Mouse (Mus musculus) heart, embryonic 11.5 days (tissue): ENCODE data around the gene Nav2. TPM values are rescaled to one million over a fixed set of nuclear protein-coding genes. Genes with fewer than 3 reads are reported as not detected.

ENCODE experiments used
- ATAC-seq: fragments of 200-750 bp; cut with Nextera tagmentation; replicated peaks from 2 replicates; pipeline ENCODE4 v1.8.0; 2017; ENCODE audit warnings: moderate library complexity; ENCODE audit not compliant: insufficient number of reproducible peaks, low FRiP score, low TSS enrichment
- H3K27ac ChIP-seq: fragments of 300-500 bp; sonication (generic); 2 replicates; pipeline ENCODE4 v1.5.1; 2014; ENCODE audit warnings: mild to moderate bottlenecking, low read depth, low read length
- H3K27me3 ChIP-seq: fragments of 300-500 bp; sonication (generic); 2 replicates; pipeline ENCODE4 v1.6.1; 2014; ENCODE audit warnings: mild to moderate bottlenecking, low read length, mixed read lengths; ENCODE audit not compliant: control insufficient read depth, insufficient read depth
- H3K36me3 ChIP-seq: fragments of 300-500 bp; sonication (generic); 2 replicates; pipeline ENCODE4 v1.6.1; 2014; ENCODE audit warnings: mild to moderate bottlenecking, low read length, moderate library complexity, mixed read lengths; ENCODE audit not compliant: control insufficient read depth, insufficient read depth
- H3K4me1 ChIP-seq: fragments of 300-500 bp; sonication (generic); 2 replicates; pipeline ENCODE4 v1.6.1; 2014; ENCODE audit warnings: low read length; ENCODE audit not compliant: control insufficient read depth, insufficient read depth
- H3K4me2 ChIP-seq: fragments of 300-500 bp; sonication (generic); 2 replicates; pipeline ENCODE4 v1.6.1; 2014; ENCODE audit warnings: mild to moderate bottlenecking, moderate library complexity
- H3K4me3 ChIP-seq: fragments of 300-500 bp; sonication (generic); 2 replicates; pipeline ENCODE4 v1.5.1; 2014; ENCODE audit warnings: low read depth, low read length
- H3K9ac ChIP-seq: fragments of 300-500 bp; sonication (generic); 2 replicates; pipeline ENCODE4 v1.6.1; 2014; ENCODE audit warnings: mild to moderate bottlenecking, low read depth, low read length, moderate library complexity
- H3K9me3 ChIP-seq: fragments of 300-500 bp; sonication (generic); replicated peaks from 2 replicates; pipeline ENCODE4 v1.6.1; 2016; ENCODE audit warnings: low read length; ENCODE audit not compliant: control insufficient read depth
- WGBS: fragments of 180-500 bp; shearing (Covaris S2); extraction: QIAGEN DNeasy Blood & Tissue Kit; methylation state at CpG from one replicate; pipeline ENCODE4 v1.1.7; 2014; ENCODE audit not compliant: insufficient replicate concordance; 5-methylcytosine and 5-hydroxymethylcytosine counted together
- polyA plus RNA-seq: library from polyadenylated mRNA; unstranded; fragments of >200 nt; fragmentation: Nextera tagmentation; extraction: Ambion mirVana; gene quantifications from 2 replicates; pipeline ENCODE4 v1.2.1, GENCODE M21; 2014

Nav2 gene
- polyA plus RNA-seq, 1 experiment from 2014 or later = 32.2 TPM

DNA sequence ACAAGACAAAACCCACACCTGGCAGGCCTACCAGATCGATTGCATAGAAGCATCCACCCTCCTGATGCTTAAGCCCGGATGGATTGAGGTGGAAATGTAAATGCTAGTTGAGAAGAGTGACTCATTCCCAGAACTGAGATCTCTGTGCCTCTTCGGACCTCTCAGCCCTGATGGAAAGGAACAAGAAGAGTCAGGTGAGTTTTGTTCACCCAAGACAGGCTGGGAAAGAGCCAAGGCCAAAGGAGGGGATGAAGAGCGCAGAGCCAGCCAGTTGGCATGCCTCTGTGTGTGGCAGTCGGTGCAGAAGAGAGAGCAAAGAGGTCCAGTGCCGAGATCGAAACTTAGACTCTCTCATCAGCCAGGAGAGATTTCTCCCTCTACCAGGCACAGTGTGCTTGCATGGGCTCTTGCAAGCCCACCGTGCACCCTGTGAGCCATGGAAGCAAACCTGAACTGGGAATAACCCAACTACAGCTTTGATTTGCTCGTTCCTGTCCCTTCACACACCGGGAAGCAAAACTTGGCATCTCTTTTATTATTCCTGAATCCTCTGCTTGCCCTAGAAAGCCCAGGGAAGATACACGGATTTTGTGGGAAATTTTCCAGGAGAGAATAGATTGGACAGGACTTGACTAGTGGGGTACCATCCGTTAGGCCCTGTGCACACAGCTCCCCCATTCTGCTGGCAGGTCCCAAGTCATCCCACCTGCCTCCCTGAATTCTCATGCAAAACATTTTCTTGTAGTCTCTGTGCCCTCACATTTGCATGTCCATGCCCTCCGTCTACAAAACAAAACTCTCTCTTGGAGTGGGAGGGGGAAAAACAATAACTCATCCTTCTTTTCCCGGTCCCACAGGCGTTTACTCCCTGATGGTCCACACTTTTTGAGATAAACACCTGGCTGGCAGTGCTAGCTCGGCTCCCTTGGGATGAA is 439.1 kb downstream of the Nav2 start:
- Histone ChIP-seq H3K9me3 (no peaks in the 10 kb centered on the region), H3K27me3 (no peaks in the 10 kb centered on the region; the same call in 1 of the 2 replicates), H3K4me2 (no peak overlapping the region), H3K4me1 (peaks cover 11% of the 10 kb centered on the region), H3K27ac (no peak overlapping the region), H3K36me3 (no peaks in the 10 kb centered on the region), H3K4me3 (no peak overlapping the region), H3K9ac (no peak overlapping the region)
- ATAC-seq = no peak
- 49% methylated on average over 16 of the region's 16 CpGs for WGBS

DNA sequence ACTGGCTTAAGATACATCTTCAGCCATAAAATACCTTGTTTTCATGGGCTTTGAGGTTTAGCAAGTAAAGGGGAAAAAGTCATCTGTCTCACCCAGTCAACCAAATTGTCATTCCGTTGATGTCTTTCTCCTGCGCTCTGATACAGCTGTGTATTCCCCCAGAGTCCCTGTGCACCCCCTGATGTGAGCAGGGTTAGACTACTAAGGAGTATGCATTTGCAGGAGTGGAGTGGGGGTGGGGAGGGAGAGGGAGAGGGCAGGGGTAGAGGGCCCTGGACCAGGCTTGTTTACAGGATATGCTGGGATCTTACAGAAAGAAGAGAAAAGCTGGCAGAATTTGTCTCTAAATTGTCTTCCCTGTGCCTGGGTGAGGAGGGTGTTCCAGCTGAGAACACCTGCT is 440.1 kb downstream of the Nav2 start:
- H3K4me3 ChIP-seq = no peak overlapping the region
- no peak; the same call in 1 of the 2 replicates for ATAC-seq
- 30% methylated on average over 2 of the region's 2 CpGs for WGBS

DNA sequence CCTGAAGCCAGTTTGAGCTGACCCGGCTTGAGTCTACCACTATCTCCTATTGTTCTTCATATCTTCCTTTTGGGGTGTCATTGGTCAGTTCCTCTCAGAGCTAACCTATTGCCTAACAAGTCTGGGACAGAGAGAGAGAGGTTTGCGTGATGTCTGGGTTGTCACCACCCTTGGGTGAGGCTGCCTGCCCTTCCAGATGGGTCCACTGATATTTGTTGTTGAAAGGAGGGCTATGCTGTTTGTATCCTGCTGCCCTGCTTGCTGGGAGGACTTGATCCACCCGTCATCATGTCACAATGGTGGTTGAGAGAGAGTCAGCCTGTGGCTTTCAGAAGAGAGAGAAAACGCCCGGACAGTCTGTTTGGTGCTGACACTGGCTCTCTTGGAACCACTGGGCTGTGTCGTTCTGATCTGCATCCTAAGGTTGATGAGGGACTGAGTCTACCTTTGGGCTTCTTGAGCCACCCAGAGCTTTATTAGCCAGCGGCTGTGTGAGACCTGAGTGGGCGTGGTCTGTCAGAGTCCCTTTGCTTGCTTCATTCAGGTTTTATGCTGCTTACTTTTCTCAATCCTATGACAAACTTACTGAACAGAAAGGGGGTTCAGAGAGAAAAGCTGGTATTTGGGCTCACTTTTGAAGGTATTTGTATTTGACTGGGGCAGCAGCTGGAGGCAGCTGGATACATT is 441.9 kb downstream of the Nav2 start:
- Histone ChIP-seq H3K27me3 (no peaks in the 10 kb centered on the region; the same call in 1 of the 2 replicates), H3K4me2 (no peak overlapping the region), H3K27ac (no peak overlapping the region), H3K36me3 (no peaks in the 10 kb centered on the region), H3K4me1 (no peaks in the 10 kb centered on the region), H3K9ac (no peak overlapping the region), H3K9me3 (no peaks in the 10 kb centered on the region), H3K4me3 (no peak overlapping the region)
- WGBS = 65% methylated on average over 8 of the region's 8 CpGs
- no peak for ATAC-seq

More for the DNA sequence above, 440.1 kb downstream of the Nav2 start:
- H3K9me3 ChIP-seq = no peaks in the 10 kb centered on the region
- no peak overlapping the region for H3K27ac ChIP-seq
- no peaks in the 10 kb centered on the region; the same call in 1 of the 2 replicates for H3K27me3 ChIP-seq
- H3K4me2 ChIP-seq = no peak overlapping the region
- no peaks in the 10 kb centered on the region for H3K36me3 ChIP-seq
- H3K9ac ChIP-seq = no peak overlapping the region
- peaks cover 2% of the 10 kb centered on the region for H3K4me1 ChIP-seq

DNA sequence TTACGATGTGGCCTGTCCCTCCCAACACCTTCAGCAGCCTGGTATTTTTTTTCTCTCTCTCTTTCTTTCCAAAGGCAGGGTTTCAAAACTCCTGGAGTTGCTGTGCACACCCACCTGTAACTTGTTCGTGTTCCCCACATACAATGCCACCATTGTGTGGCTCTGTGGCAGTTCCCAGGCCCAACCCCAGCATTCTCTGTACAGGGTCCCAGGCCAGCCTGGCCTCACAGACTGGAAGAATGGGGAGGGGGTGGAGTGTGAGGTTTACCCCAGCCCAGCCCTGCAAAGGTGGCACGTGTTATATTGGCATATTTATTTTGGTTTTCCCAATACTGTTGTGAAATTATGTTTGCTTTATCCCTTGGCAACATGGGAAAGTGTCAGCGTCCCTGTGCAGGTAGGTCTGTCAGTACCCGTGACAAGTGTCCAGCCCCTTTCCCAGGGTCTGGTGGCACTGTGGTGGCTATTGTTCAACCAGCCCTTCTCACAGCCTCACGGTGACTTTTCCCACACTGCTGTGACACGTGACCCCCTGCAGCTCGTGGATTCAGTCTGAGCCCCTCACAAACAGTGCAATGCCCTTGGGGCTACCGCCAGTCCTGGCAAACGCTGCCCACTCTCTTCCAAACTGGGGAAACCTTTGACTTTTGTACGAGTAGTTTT is 443.2 kb downstream of the Nav2 start:
- 68% methylated on average over 11 of the region's 11 CpGs for WGBS

DNA sequence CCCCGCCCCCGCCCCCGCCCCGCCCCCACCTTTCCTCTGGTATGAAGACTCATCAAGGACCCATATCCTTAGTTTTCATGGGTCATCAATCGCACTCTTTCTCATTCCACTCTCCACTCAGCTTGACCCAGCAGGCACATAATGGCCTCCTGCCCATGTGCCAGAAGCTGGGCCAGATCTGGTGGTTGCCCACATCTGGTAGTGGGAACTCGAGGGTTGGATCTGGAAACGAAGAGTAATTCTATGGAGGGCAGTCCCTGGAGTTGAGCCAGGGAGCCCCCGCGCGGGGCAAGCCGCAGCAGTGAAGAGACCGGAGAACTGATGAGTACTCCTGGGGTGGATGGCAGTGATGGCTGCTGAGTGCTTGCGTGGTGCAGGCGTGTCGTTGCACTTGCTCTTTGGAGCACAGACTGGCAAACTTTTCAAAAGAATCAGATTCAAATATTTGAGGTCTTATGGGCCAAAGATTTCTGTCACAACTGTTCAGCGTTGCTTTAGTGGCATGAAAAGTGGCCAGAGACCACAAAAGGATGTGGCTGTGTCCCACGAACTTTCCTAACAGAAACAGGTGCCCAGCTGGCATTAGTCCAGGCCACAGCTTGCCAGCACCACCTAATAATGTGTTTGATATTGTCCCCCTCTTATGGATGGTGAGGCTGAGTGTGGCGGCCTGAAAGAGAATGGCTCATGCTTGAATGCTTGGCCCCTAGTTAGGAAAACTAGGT is 449.1 kb downstream of the Nav2 start:
- no peak for ATAC-seq
- H3K9me3 ChIP-seq = no peaks in the 10 kb centered on the region
- H3K27ac ChIP-seq = no peak overlapping the region
- H3K4me3 ChIP-seq = no peak overlapping the region
- H3K27me3 ChIP-seq = no peaks in the 10 kb centered on the region
- H3K4me2 ChIP-seq = no peak overlapping the region
- no peaks in the 10 kb centered on the region for H3K4me1 ChIP-seq
- H3K9ac ChIP-seq = no peak overlapping the region
- H3K36me3 ChIP-seq = no peaks in the 10 kb centered on the region
- WGBS = 82% methylated on average over 18 of the region's 18 CpGs

More for the DNA sequence above, 443.2 kb downstream of the Nav2 start:
- Histone ChIP-seq H3K4me3 (no peak overlapping the region), H3K4me2 (no peak overlapping the region), H3K9ac (no peak overlapping the region), H3K36me3 (no peaks in the 10 kb centered on the region), H3K27me3 (no peaks in the 10 kb centered on the region; the same call in 1 of the 2 replicates), H3K4me1 (no peaks in the 10 kb centered on the region), H3K9me3 (no peaks in the 10 kb centered on the region), H3K27ac (no peak overlapping the region)
- no peak for ATAC-seq

DNA sequence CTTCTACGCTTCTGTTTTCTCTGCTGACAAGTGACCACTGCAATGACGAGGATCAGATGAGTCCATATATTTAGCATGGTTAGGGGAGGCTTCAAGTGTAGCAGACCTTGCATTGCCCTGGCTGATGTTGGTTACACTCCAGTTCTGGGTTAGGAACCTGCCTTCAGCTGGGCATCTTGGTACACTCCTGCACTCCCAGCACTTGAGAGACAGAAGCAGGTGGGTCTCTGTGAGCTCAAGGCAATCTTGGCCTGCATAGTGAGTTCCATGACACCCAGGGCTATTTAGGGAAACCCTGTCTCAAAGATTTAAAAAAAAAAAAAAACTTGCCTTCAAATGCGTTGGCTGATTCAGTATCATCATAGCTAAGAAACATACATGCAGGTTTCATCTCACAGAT is 450.6 kb downstream of the Nav2 start:
- Histone ChIP-seq H3K27me3 (no peaks in the 10 kb centered on the region), H3K9me3 (no peaks in the 10 kb centered on the region), H3K4me3 (no peak overlapping the region), H3K4me1 (no peaks in the 10 kb centered on the region), H3K27ac (no peak overlapping the region), H3K4me2 (no peak overlapping the region), H3K36me3 (no peaks in the 10 kb centered on the region), H3K9ac (no peak overlapping the region)
- no peak for ATAC-seq
- WGBS = 74% methylated on average over 3 of the region's 3 CpGs

DNA sequence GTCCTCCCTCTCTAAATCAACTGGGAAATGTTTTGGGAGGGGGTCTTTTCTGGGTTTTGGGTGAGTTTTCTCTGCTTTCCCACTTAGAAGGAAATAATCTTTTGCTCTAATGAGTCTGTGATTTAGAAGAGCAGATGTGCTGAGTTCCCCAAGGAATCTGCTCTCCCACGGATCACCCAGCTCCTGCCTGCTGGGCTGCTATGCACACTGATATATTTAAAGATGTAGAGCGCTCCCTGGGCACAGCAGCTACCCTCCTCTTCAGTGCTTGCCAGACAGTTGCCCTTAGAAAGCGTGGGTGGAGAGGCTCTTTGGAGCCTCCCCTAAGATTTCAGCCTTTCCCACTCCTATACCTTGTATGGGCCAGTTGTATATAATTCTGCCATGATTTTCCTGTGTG is 452.1 kb downstream of the Nav2 start:
- Histone ChIP-seq H3K27me3 (no peaks in the 10 kb centered on the region), H3K4me2 (no peak overlapping the region), H3K36me3 (no peaks in the 10 kb centered on the region), H3K27ac (no peak overlapping the region), H3K4me1 (no peaks in the 10 kb centered on the region), H3K4me3 (no peak overlapping the region), H3K9ac (no peak overlapping the region), H3K9me3 (no peaks in the 10 kb centered on the region)
- WGBS = 65% methylated on average over 3 of the region's 3 CpGs
- ATAC-seq = no peak

DNA sequence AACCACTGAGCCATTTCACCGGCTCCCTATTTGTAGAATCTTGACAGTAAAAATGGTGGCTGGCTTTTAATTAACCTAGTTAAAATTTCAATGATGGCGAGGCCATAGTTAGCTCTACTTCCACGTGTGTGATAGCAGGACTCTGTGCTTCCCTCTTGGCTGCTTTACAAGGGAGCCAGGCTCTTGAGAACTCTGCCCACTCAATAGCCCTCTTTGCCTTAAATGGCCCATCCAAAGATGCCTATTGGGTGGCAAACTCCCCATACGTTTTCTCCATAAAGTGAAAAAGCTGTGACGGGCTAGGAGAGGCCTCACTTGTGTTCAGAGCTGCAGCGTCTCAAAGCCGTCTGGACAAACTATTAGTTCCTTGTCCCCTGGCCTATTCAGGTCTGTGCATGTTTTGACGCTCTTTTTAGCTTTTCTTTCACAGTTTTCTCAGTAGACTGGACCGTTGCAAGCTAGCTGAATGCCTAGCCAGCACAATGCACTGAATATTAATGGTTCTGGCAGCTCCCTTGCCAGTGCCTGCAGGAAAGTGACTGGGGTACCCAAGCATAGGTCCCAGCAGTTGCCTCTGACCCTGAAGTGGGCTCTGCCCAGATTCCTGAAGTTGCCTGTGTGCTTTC is 453.1 kb downstream of the Nav2 start:
- no peak overlapping the region for H3K4me3 ChIP-seq
- no peaks in the 10 kb centered on the region for H3K9me3 ChIP-seq
- no peaks in the 10 kb centered on the region for H3K36me3 ChIP-seq
- WGBS = 79% methylated on average over 9 of the region's 9 CpGs
- no peak overlapping the region for H3K9ac ChIP-seq
- ATAC-seq = no peak
- H3K27me3 ChIP-seq = no peaks in the 10 kb centered on the region
- no peak overlapping the region for H3K27ac ChIP-seq
- no peak overlapping the region for H3K4me2 ChIP-seq
- no peaks in the 10 kb centered on the region for H3K4me1 ChIP-seq
